Mouse (Mus musculus): ENCODE data around the gene Olfr325.

The Olfr325 gene

DNA sequence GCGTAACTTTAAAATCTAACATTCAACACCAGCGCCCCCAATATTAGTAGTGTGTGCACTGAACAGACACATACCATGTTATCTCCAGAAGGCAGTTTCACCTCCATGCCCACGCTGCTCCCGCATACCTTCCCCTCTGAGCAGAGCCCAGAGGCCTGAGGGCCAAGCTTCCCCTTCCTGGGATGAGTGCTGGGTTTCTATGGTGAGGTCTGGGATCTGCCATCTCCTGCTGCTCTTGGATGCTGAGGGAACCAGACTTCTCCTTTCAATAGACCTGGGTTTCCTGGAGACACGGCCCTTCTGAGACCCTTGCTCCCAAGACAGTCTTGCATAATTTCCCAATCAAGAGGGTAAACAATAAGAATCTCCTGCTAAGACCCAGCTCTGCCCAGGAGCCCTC, 52.9 kb downstream of the Olfr325 start, which contains the start of gene Olfr323:
Gene Olfr323, minus strand, starts transcription at position 101 of the 400 bp plus-strand sequence.
- DNase-seq (ENCODE audit: low spot score): no peak

Measured in lung, postnatal 25 days (tissue).